Mouse (Mus musculus): ENCODE measurements around the gene Lamb1. TPM values are rescaled to one million over a fixed set of nuclear protein-coding genes. Genes with fewer than 3 reads are reported as not detected.

Lamb1 gene
- polyA plus RNA-seq, 1 experiment from 2014 or later: 68.1 TPM

- Histone ChIP-seq H3K4me2 (no peak overlapping the region), H3K27ac (no peak overlapping the region), H3K4me3 (no peak overlapping the region), H3K27me3 (no peaks in the 10 kb centered on the region), H3K4me1 (peaks cover 14% of the 10 kb centered on the region), H3K9me3 (no peaks in the 10 kb centered on the region), H3K36me3 (peaks cover 32% of the 10 kb centered on the region), H3K9ac (no peak overlapping the region)
- 63% methylated on average over 15 of the region's 15 CpGs for WGBS
- ATAC-seq (ENCODE audit: insufficient number of reproducible peaks, low FRiP score, low TSS enrichment, low read depth): no peak
These were observed 28.5 kb downstream of the Lamb1 start for GRCm38 (mm10) chr12:31293361-31294142.

- no peak overlapping the region for H3K4me2 ChIP-seq
These were observed 29.5 kb downstream of the Lamb1 start for GRCm38 (mm10) chr12:31294526-31294925.

GRCm38 (mm10) chr12:31294996-31295395, 30.0 kb downstream of the Lamb1 start:
- H3K9me3 ChIP-seq: no peaks in the 10 kb centered on the region
- WGBS: 37% methylated on average over 11 of the region's 11 CpGs
- peaks cover 34% of the 10 kb centered on the region for H3K36me3 ChIP-seq
- no peaks in the 10 kb centered on the region for H3K27me3 ChIP-seq
- H3K27ac ChIP-seq: peak overlapping the region; percentile 47; the same call in 1 of the 2 replicates
- H3K4me3 ChIP-seq: no peak overlapping the region
- H3K4me2 ChIP-seq: no peak overlapping the region
- H3K4me1 ChIP-seq: peaks cover 14% of the 10 kb centered on the region
- ATAC-seq (ENCODE audit: insufficient number of reproducible peaks, low FRiP score, low TSS enrichment, low read depth): no peak
- no peak overlapping the region for H3K9ac ChIP-seq

More at GRCm38 (mm10) chr12:31294526-31294925, 29.5 kb downstream of the Lamb1 start:
- peak; percentile 35; the same call in 1 of the 2 replicates for ATAC-seq (ENCODE audit: insufficient number of reproducible peaks, low FRiP score, low TSS enrichment, low read depth)
- WGBS: 35% methylated on average over 10 of the region's 10 CpGs
- Histone ChIP-seq H3K9me3 (no peaks in the 10 kb centered on the region), H3K27ac (peak overlapping the region; percentile 47; the same call in 1 of the 2 replicates), H3K27me3 (no peaks in the 10 kb centered on the region), H3K9ac (no peak overlapping the region), H3K4me3 (no peak overlapping the region), H3K4me1 (peaks cover 14% of the 10 kb centered on the region), H3K36me3 (peaks cover 30% of the 10 kb centered on the region)

DNA sequence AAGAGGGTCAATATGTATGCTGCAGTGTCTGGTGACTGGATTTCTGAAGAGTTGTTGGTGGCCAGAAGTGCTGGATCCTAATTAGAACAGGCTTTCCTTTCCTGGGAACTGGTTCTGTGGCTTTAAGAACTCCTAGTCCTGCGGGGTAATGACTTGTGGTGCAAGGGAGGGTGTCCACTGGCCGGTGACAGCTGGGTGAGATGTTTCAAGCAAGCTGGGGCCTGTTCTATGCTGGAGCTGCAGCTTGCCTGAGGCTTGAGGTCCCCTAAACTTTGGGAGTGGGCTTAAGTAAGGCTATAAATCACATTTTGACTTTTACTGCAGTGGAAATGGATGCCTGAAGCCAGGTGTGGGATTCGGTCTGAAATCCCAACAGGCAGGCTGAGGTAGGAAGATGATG, 30.5 kb downstream of the Lamb1 start:
- Histone ChIP-seq H3K27ac (no peak overlapping the region), H3K36me3 (peaks cover 34% of the 10 kb centered on the region)
- WGBS: 4% methylated on average over 3 of the region's 3 CpGs

DNA sequence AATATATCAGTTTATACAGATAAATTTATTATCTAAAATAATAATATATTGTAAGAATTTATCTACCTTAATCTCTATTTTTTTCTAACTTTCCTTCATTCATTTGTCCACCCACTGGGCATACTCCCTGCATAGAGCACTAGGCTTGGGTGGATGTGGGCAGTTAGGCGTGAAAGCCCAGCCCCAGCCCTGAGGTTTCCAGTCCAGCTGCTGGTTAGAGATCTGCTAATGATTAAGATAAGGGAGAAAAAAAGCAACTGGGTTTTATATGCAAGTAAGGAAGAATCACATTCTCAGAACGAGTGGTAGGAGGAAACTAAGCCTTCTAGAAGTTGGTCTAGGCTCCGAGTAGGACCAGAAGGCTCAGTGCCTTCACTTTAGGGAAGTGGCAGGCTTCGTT, 31.1 kb downstream of the Lamb1 start:
- H3K4me1 ChIP-seq: peaks cover 14% of the 10 kb centered on the region
- WGBS: 43% methylated on average over 4 of the region's 4 CpGs
- H3K27me3 ChIP-seq: no peaks in the 10 kb centered on the region
- no peak for ATAC-seq (ENCODE audit: insufficient number of reproducible peaks, low FRiP score, low TSS enrichment, low read depth)
- H3K27ac ChIP-seq: no peak overlapping the region
- peaks cover 34% of the 10 kb centered on the region for H3K36me3 ChIP-seq
- no peak overlapping the region for H3K9ac ChIP-seq
- no peak overlapping the region for H3K4me3 ChIP-seq
- H3K4me2 ChIP-seq: no peak overlapping the region
- H3K9me3 ChIP-seq: no peaks in the 10 kb centered on the region

More for the DNA sequence above, 30.5 kb downstream of the Lamb1 start:
- no peak overlapping the region for H3K4me2 ChIP-seq
- H3K9ac ChIP-seq: no peak overlapping the region
- no peaks in the 10 kb centered on the region for H3K27me3 ChIP-seq
- ATAC-seq (ENCODE audit: insufficient number of reproducible peaks, low FRiP score, low TSS enrichment, low read depth): no peak
- no peaks in the 10 kb centered on the region for H3K9me3 ChIP-seq
- H3K4me1 ChIP-seq: peaks cover 14% of the 10 kb centered on the region
- no peak overlapping the region for H3K4me3 ChIP-seq

DNA sequence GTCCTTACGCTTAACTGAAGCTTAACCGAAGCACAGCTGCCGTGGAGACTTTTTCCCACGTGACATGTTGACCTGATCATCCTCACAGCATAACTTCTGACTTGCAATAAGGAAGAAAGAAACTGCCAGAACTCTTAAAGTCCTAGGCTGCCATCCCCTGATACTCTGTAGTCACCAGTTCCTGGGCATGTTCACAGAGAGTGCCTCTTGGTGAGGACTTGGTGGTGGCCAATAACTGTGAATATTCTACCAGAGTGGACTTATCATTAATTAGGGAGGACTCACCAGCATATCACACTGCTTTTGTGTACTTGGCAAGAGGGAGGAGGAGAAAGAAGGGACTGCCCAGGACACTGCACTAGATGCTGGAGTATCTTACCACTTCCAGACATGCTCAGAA, 33.1 kb downstream of the Lamb1 start:
- no peak overlapping the region for H3K27ac ChIP-seq
- H3K27me3 ChIP-seq: no peaks in the 10 kb centered on the region
- peaks cover 17% of the 10 kb centered on the region for H3K4me1 ChIP-seq
- H3K4me3 ChIP-seq: no peak overlapping the region
- ATAC-seq (ENCODE audit: insufficient number of reproducible peaks, low FRiP score, low TSS enrichment, low read depth): no peak
- no peak overlapping the region for H3K9ac ChIP-seq
- 88% methylated on average over 4 of the region's 4 CpGs for whole genome bisulfite sequencing
- no peak overlapping the region for H3K4me2 ChIP-seq
- H3K9me3 ChIP-seq: no peaks in the 10 kb centered on the region
- peaks cover 52% of the 10 kb centered on the region for H3K36me3 ChIP-seq

GRCm38 (mm10) chr12:31298530-31298929, 33.5 kb downstream of the Lamb1 start:
- Histone ChIP-seq H3K4me3 (no peak overlapping the region), H3K27me3 (no peaks in the 10 kb centered on the region), H3K9me3 (no peaks in the 10 kb centered on the region), H3K4me1 (peaks cover 17% of the 10 kb centered on the region), H3K36me3 (peaks cover 55% of the 10 kb centered on the region), H3K27ac (no peak overlapping the region), H3K9ac (no peak overlapping the region), H3K4me2 (no peak overlapping the region)
- ATAC-seq (ENCODE audit: insufficient number of reproducible peaks, low FRiP score, low TSS enrichment, low read depth): no peak
- WGBS: 83% methylated on average over 8 of the region's 8 CpGs

DNA sequence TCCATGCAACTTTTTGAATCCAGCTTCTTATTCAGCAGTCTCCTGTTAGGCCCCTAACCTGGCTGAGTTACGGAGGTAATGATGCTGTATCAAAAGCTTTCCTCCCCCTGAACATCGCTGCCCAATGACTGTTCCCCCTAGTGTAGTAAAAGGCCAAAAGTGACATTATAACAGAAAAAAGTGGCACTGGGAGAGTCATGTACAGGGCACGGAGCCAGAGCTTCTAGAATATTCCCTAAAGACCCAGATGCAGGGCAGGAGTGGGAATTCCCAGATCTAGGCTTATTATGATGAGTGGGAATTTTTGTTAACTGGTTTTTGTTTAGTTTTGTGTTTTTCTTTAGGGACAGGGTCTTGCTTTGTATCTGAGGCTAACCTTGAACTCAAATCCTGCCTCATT, 34.1 kb downstream of the Lamb1 start:
- H3K27ac ChIP-seq: no peak overlapping the region
- WGBS: 84% methylated on average over 3 of the region's 3 CpGs
- no peak overlapping the region for H3K9ac ChIP-seq
- H3K4me1 ChIP-seq: peaks cover 17% of the 10 kb centered on the region
- no peak overlapping the region for H3K4me3 ChIP-seq
- ATAC-seq (ENCODE audit: insufficient number of reproducible peaks, low FRiP score, low TSS enrichment, low read depth): no peak
- peaks cover 61% of the 10 kb centered on the region for H3K36me3 ChIP-seq
- H3K4me2 ChIP-seq: no peak overlapping the region
- no peaks in the 10 kb centered on the region for H3K27me3 ChIP-seq
- H3K9me3 ChIP-seq: no peaks in the 10 kb centered on the region

DNA sequence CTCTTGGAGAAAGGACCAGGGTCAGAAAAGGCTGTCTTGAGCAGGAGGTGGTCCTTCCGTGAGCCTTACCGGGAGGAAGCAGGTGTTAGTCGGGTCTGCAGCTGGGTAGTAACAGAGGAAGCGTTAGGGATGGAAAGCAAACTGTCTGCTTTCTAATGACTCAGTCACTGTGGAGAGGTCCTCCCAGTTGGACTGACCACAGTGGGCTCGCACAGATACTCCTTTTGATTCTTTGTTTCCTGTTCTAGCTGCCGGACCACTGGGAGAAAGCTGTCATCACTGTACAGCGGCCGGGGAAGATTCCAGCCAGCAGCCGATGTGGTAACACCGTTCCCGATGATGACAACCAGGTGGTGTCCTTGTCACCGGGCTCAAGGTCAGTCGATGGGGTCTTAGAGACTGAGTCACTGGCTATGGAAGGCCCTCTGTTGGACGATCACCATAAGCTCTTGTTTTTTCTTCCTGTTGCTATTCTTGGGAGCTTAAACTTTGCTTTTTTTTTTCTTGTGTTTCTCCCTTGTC, 34.7 kb downstream of the Lamb1 start:
- Histone ChIP-seq H3K27ac (no peak overlapping the region), H3K4me2 (no peak overlapping the region), H3K4me3 (no peak overlapping the region), H3K4me1 (peaks cover 11% of the 10 kb centered on the region), H3K27me3 (no peaks in the 10 kb centered on the region), H3K9ac (no peak overlapping the region), H3K36me3 (peaks cover 67% of the 10 kb centered on the region), H3K9me3 (no peaks in the 10 kb centered on the region)
- 86% methylated on average over 14 of the region's 14 CpGs for WGBS
- ATAC-seq (ENCODE audit: insufficient number of reproducible peaks, low FRiP score, low TSS enrichment, low read depth): no peak

DNA sequence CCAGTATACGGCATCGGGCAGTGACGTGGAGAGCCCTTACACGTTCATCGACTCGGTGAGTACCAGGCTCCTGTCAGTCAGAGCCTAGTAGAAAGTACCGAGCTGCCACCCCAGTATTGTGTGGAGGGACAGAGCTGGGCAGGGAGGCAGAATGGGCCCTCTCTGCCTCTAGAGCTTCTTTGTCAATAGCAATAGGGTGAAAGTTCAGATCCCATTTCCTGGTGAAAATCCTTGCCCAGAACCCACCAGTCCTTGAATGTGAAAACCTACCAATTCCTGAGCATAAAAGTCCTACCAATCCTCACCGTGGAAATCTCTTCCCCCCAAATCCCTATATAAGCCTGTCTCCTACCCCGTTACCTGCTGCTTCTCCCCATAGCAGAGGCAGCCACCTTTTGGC, 35.2 kb downstream of the Lamb1 start:
- Histone ChIP-seq H3K9me3 (no peaks in the 10 kb centered on the region), H3K27ac (no peak overlapping the region), H3K9ac (no peak overlapping the region), H3K4me2 (no peak overlapping the region), H3K36me3 (peaks cover 72% of the 10 kb centered on the region), H3K27me3 (no peaks in the 10 kb centered on the region), H3K4me1 (peaks cover 6% of the 10 kb centered on the region), H3K4me3 (no peak overlapping the region)
- WGBS: 93% methylated on average over 9 of the region's 9 CpGs
- no peak for ATAC-seq (ENCODE audit: insufficient number of reproducible peaks, low FRiP score, low TSS enrichment, low read depth)

DNA sequence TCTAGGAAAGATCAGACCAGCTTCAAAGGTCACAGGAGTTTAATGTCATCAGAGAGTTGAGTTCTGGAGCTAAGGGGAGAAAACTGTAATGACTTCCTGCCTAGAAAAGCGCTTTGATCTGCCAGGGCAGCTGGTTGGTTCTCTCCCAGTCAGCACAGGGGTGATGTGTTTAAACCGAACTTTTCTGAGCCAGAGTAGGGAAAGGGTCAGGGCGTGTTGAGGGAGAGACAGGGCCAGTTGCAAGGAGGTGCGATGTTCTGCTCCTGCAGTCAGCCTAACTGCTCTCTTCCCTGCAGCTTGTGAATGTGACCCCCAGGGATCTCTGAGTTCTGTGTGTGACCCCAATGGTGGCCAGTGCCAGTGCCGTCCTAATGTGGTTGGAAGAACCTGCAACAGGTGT, 37.2 kb downstream of the Lamb1 start:
- H3K9me3 ChIP-seq: no peaks in the 10 kb centered on the region
- no peak overlapping the region for H3K9ac ChIP-seq
- H3K4me3 ChIP-seq: no peak overlapping the region
- no peak for ATAC-seq (ENCODE audit: insufficient number of reproducible peaks, low FRiP score, low TSS enrichment, low read depth)
- H3K4me1 ChIP-seq: 0 out of 2 replicates have a peak, but pooled peaks cover 6% of the 10 kb centered on the region
- H3K27me3 ChIP-seq: no peaks in the 10 kb centered on the region
- WGBS: 41% methylated on average over 5 of the region's 5 CpGs
- peaks cover 89% of the 10 kb centered on the region for H3K36me3 ChIP-seq
- no peak overlapping the region for H3K4me2 ChIP-seq
- H3K27ac ChIP-seq: no peak overlapping the region

GRCm38 (mm10) chr12:31302766-31303511, 37.9 kb downstream of the Lamb1 start:
- Histone ChIP-seq H3K27ac (no peak overlapping the region), H3K36me3 (peaks cover 89% of the 10 kb centered on the region), H3K4me2 (no peak overlapping the region), H3K9ac (no peak overlapping the region), H3K9me3 (no peaks in the 10 kb centered on the region), H3K27me3 (no peaks in the 10 kb centered on the region), H3K4me3 (no peak overlapping the region), H3K4me1 (0 out of 2 replicates have a peak, but pooled peaks cover 6% of the 10 kb centered on the region)
- WGBS: 75% methylated on average over 16 of the region's 16 CpGs
- no peak for ATAC-seq (ENCODE audit: insufficient number of reproducible peaks, low FRiP score, low TSS enrichment, low read depth)
